Mouse (Mus musculus): ENCODE results near the gene Pgrmc2. TPM values are rescaled to one million over a fixed set of nuclear protein-coding genes. Genes with fewer than 3 reads are reported as not detected.
A peak's percentile ranks its signal among the peaks of the same experiment; 100 is the strongest.

Pgrmc2 gene
- total RNA-seq (2014; rRNA removed) = 28.4 and 32.0 TPM in 2 replicates
- 24.5 and 27.9 TPM in 2 replicates for polyA plus RNA-seq (2015; fragmentation: Nextera tagmentation; extraction: Ambion mirVana)

DNA sequence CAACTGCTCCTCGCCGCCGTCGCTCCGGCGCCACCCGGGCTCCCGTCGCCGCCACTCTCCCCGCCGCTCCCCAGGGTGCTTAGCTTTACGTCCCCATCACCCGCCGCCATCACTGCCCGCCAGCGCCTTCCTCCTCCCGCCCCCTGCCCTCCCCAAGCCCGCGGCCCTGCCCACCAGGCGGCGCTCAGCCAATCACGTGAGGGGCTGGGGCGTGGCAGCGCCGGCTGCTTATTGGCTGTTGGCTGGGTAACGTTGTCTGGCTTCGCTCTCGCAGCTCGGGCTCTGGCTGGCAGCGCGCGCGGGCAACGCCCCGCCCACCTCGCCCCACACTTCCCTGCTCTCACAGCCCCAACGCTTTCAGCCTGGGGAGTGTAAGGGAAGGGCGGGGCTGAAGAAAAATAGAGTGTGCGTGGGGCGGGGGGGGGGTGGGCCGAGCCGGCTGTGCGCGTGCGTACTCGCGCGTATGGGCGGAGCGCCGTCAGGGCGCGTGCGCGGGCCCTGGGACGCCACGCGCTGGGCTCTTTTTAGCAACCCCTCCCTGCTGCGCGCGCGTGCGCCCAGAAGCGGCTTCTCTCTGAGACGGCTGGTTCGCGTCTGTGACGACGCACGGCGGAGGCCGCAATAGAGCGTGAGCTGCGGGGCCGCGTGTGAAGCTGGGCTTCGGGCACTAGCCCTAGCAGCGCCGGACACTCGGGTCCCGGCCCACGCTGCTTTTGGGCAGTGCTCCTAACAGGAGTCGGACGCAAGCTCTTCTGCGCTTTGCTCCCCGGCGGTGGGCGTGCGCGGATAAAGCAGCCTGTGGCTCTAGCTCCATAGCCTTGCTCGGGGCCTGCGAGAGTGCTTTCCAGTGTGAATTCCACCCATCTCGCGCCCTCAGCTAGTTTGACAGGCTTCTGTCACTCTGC lies at the start of gene Pgrmc2:
TSS of gene Pgrmc2 (minus strand) at position 162 of the 905 bp plus-strand sequence.
- peak; percentile 99 for DNase-seq (ENCODE audit: low spot score)
- no peaks in the 10 kb centered on the region for H3K36me3 ChIP-seq (ENCODE audit: insufficient read depth, low read length)
- peaks cover 11% of the 10 kb centered on the region; the same call in 1 of the 2 replicates for H3K4me1 ChIP-seq (ENCODE audit: insufficient read depth, low read length)
- TF ChIP-seq CTCF (IDR thresholded peaks at IDR 0.05) = peak; percentile 71
- peak within 1 kb of the TSS; percentile 81 for H3K27ac ChIP-seq (ENCODE audit: low read depth, low read length)
- peak within 1 kb of the TSS; percentile 81 for H3K9ac ChIP-seq (replicated peaks; ENCODE audit: low read length, poor library complexity, severe bottlenecking)
- ATAC-seq (ENCODE audit: low FRiP score) = peak; percentile 99
- no peaks in the 10 kb centered on the region for H3K27me3 ChIP-seq (ENCODE audit: insufficient read depth, low read length)
- H3K9me3 ChIP-seq (ENCODE audit: low read length) = no peaks in the 10 kb centered on the region
- under 1% methylated on average over 67 of the region's 95 CpGs for WGBS
- peak within 1 kb of the TSS; percentile 89 for H3K4me3 ChIP-seq (ENCODE audit: low read depth, low read length)
- H3K4me2 ChIP-seq (ENCODE audit: low read depth, low read length, poor library complexity, severe bottlenecking) = peak within 1 kb of the TSS; percentile 92

DNA sequence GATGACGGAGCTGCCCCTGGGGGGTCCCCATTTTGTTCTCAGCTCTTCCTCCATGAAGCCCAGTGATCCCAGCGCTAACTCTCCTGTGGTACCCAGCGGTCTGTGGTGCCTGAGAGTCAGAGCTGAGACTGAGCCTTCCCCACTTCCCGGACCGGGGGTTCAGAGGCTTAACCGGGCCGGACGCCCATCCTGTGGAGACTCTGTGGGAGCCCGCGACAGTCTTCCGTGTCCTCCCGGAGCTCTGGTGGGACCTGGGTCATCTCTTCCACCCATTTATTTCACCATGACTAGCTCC lies 41.1 kb upstream of the Pgrmc2 start:
- DNase-seq (ENCODE audit: low spot score) (no peak), ATAC-seq (ENCODE audit: low FRiP score) (0 out of 2 replicates have a peak, but pooled peaks have one; percentile 10)
- TF ChIP-seq CTCF (IDR thresholded peaks at IDR 0.05) = no peak
- H3K27ac ChIP-seq (ENCODE audit: low read depth, low read length) = no peak overlapping the region
- H3K4me3 ChIP-seq (ENCODE audit: low read depth, low read length) = no peak overlapping the region
- 15% methylated on average over 12 of the region's 12 CpGs for WGBS
- H3K36me3 ChIP-seq (ENCODE audit: insufficient read depth, low read length) = no peaks in the 10 kb centered on the region
- peak overlapping the region; percentile 24; the same call in 1 of the 2 replicates for H3K4me2 ChIP-seq (ENCODE audit: low read depth, low read length, poor library complexity, severe bottlenecking)
- no peak overlapping the region for H3K9ac ChIP-seq (replicated peaks; ENCODE audit: low read length, poor library complexity, severe bottlenecking)
- H3K9me3 ChIP-seq (ENCODE audit: low read length) = no peaks in the 10 kb centered on the region
- no peaks in the 10 kb centered on the region for H3K27me3 ChIP-seq (ENCODE audit: insufficient read depth, low read length)
- H3K4me1 ChIP-seq (ENCODE audit: insufficient read depth, low read length) = no peaks in the 10 kb centered on the region

DNA sequence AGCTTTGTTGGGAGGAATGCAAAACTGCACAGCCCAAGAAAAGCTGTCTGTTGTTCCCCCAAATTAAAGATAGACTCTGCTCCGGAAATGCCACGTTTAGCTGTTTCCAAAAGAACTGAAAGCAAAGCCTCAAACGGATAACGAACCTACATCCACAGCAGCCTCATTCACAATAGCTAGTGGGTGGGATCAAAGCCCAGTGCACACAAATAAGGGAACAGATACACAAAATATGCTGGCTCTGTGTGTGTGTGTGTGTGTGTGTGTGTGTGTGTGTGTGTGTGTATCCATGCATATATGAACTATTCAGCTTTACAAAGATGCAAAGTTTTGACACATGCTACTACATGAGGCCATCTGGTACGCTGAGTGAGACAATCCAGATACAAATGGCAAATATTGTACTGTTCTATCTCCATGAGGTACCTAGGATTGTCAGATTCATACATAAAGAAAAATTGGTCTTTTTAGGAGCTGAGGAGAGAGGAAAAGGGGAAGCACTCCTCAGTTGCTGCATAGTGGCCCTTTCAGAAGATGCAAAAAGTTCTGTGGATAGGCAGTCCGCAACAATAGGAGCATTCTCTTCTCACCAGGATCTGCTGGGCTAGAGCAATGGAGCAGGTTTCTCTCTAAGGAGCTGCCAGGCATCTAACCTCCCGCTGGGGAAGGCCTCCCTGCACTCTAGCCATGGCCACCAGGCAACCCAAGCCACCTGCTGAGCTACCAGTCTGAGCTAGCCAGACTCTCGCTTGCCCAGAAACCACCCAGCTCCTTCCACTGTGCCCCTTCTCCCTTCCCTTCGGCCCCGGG lies 40.5 kb upstream of the Pgrmc2 start:
- no peak for DNase-seq (ENCODE audit: low spot score)
- ATAC-seq (ENCODE audit: low FRiP score) = 0 out of 2 replicates have a peak, but pooled peaks have one; percentile 13
- Histone ChIP-seq H3K9ac (replicated peaks; ENCODE audit: low read length, poor library complexity, severe bottlenecking) (no peak overlapping the region), H3K27ac (ENCODE audit: low read depth, low read length) (no peak overlapping the region), H3K4me1 (ENCODE audit: insufficient read depth, low read length) (no peaks in the 10 kb centered on the region), H3K4me3 (ENCODE audit: low read depth, low read length) (no peak overlapping the region), H3K4me2 (ENCODE audit: low read depth, low read length, poor library complexity, severe bottlenecking) (peak overlapping the region; percentile 24; the same call in 1 of the 2 replicates), H3K9me3 (ENCODE audit: low read length) (no peaks in the 10 kb centered on the region), H3K27me3 (ENCODE audit: insufficient read depth, low read length) (no peaks in the 10 kb centered on the region), H3K36me3 (ENCODE audit: insufficient read depth, low read length) (no peaks in the 10 kb centered on the region)
- WGBS = 30% methylated on average over 10 of the region's 10 CpGs
- TF ChIP-seq CTCF (IDR thresholded peaks at IDR 0.05) = no peak

DNA sequence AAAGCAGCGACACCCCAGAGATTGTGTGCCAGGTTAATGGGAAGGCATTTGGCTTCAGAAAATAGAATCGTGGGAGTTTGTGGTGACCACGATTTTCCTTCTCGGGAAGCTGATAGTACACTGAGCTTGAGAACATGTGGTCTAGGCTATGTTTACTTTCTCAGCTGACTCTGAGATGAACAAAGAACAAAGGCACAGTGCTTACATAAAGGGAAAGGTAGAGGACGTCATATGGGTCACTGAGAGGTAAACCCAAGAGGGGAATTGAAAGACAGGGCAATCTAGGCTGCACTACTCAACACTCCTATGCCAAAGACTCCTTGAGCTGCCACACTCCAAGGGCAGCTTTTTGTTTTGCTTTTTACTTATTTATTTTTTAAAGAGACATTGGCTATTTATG lies 35.3 kb upstream of the Pgrmc2 start:
- no peak overlapping the region for H3K4me3 ChIP-seq (ENCODE audit: low read depth, low read length)
- H3K27ac ChIP-seq (ENCODE audit: low read depth, low read length) = no peak overlapping the region
- no peak for ATAC-seq (ENCODE audit: low FRiP score)
- DNase-seq (ENCODE audit: low spot score) = no peak
- WGBS = 84% methylated on average over 5 of the region's 5 CpGs
- H3K36me3 ChIP-seq (ENCODE audit: insufficient read depth, low read length) = no peaks in the 10 kb centered on the region
- no peaks in the 10 kb centered on the region for H3K9me3 ChIP-seq (ENCODE audit: low read length)
- H3K27me3 ChIP-seq (ENCODE audit: insufficient read depth, low read length) = no peaks in the 10 kb centered on the region
- no peaks in the 10 kb centered on the region for H3K4me1 ChIP-seq (ENCODE audit: insufficient read depth, low read length)
- no peak overlapping the region for H3K4me2 ChIP-seq (ENCODE audit: low read depth, low read length, poor library complexity, severe bottlenecking)
- no peak for TF ChIP-seq CTCF (IDR thresholded peaks at IDR 0.05)
- no peak overlapping the region for H3K9ac ChIP-seq (replicated peaks; ENCODE audit: low read length, poor library complexity, severe bottlenecking)

DNA sequence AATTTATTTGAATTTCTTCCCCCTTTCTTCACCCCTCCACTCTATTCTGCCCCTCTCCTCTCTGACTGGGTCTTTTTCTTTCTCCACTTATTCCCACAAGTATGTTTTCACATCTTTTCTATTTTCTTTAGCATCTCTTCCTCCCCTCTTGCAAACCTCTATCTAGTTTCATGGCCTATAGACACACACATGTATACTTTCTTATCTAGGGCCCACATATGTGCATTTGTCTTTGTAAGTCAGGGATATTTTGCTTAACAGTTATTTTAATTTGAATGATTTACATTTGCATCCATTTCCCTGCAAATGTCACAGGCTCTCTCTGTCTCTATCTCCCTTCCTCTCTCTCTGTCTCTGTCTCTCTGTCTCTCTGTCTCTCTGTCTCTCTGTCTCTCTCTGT lies 34.6 kb upstream of the Pgrmc2 start:
- Histone ChIP-seq H3K4me2 (ENCODE audit: low read depth, low read length, poor library complexity, severe bottlenecking) (no peak overlapping the region), H3K27me3 (ENCODE audit: insufficient read depth, low read length) (no peaks in the 10 kb centered on the region), H3K9ac (replicated peaks; ENCODE audit: low read length, poor library complexity, severe bottlenecking) (no peak overlapping the region), H3K4me1 (ENCODE audit: insufficient read depth, low read length) (no peaks in the 10 kb centered on the region), H3K9me3 (ENCODE audit: low read length) (no peaks in the 10 kb centered on the region), H3K27ac (ENCODE audit: low read depth, low read length) (no peak overlapping the region), H3K4me3 (ENCODE audit: low read depth, low read length) (no peak overlapping the region), H3K36me3 (ENCODE audit: insufficient read depth, low read length) (no peaks in the 10 kb centered on the region)
- no peak for TF ChIP-seq CTCF (IDR thresholded peaks at IDR 0.05)
- DNase-seq (ENCODE audit: low spot score) (no peak), ATAC-seq (ENCODE audit: low FRiP score) (no peak)

Measured in midbrain, postnatal 0 days (tissue).